Mouse (Mus musculus): ENCODE results near the gene Dgki. TPM values are rescaled to one million over a fixed set of nuclear protein-coding genes. Genes with fewer than 3 reads are reported as not detected.
"Not testable (repeated sequence)": the region's sequence is repeated elsewhere in the genome, so short reads cannot be mapped to it uniquely, and the experiment has no call there.

Dgki gene
- polyA plus RNA-seq, 1 experiment from 2014 or later: 0.81 TPM

DNA sequence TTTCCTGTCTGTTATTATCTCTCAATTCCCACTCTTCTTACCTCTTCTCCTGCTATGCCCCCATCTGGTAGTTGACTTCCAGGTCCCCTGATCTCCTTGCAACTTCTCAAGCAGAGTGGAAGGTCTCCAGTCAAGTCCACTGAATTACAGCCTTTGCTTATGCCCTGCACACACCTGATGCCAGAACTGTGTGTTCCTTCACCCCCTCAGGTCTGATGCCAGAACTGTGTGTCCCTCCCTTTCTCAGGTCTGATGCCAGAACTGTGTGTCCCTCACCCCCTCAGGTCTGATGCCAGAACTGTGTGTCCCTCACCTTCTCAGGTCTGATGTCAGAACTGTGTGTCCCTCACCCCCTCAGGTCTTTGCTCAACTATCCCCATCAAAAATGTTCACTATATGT lies 161.2 kb downstream of the Dgki start:
- Histone ChIP-seq H3K4me2 (no peak overlapping the region), H3K36me3 (no peaks in the 10 kb centered on the region), H3K4me3 (replicated peaks) (no peak overlapping the region), H3K4me1 (peaks cover 7% of the 10 kb centered on the region), H3K27me3 (replicated peaks) (no peaks in the 10 kb centered on the region), H3K27ac (no peak overlapping the region), H3K9ac (no peak overlapping the region), H3K9me3 (no peaks in the 10 kb centered on the region)
- ATAC-seq (ENCODE audit: insufficient read depth, low FRiP score, low read depth): no peak

DNA sequence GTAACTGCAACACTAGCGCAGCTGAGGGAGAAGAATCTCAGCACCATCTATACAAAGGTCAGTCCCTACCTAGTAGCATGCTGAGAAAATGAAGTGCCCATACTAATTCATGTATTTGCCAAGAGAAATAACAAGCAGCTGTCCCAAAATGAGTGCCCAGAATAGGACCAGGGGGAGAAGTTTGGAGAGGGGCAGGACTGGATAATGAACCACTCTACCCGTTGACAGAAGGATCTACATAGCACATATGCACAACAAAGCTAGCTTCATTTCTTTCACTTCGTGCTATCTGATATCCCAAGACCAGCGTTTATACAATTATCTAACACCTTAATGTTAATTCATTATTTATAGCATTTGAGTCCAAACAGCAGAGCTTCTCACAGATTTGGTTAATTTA lies 168.7 kb downstream of the Dgki start:
- H3K27ac ChIP-seq: no peak overlapping the region
- no peaks in the 10 kb centered on the region for H3K27me3 ChIP-seq (replicated peaks)
- H3K9ac ChIP-seq: no peak overlapping the region
- ATAC-seq (ENCODE audit: insufficient read depth, low FRiP score, low read depth): no peak
- H3K9me3 ChIP-seq: no peaks in the 10 kb centered on the region
- H3K4me1 ChIP-seq: no peaks in the 10 kb centered on the region
- H3K4me3 ChIP-seq (replicated peaks): no peak overlapping the region
- H3K36me3 ChIP-seq: no peaks in the 10 kb centered on the region
- 83% methylated on average over 4 of the region's 4 CpGs for WGBS
- H3K4me2 ChIP-seq: no peak overlapping the region

GRCm38 (mm10) chr6:37120417-37121154 lies 179.4 kb downstream of the Dgki start:
- Histone ChIP-seq H3K27me3 (replicated peaks) (no peaks in the 10 kb centered on the region), H3K36me3 (no peaks in the 10 kb centered on the region), H3K9me3 (no peaks in the 10 kb centered on the region), H3K27ac (no peak overlapping the region), H3K4me3 (replicated peaks) (no peak overlapping the region), H3K9ac (no peak overlapping the region), H3K4me1 (no peaks in the 10 kb centered on the region), H3K4me2 (no peak overlapping the region)
- WGBS: 84% methylated on average over 19 of the region's 19 CpGs
- no peak for ATAC-seq (ENCODE audit: insufficient read depth, low FRiP score, low read depth)

GRCm38 (mm10) chr6:37119205-37119604 lies 180.8 kb downstream of the Dgki start:
- Histone ChIP-seq H3K9ac (no peak overlapping the region), H3K4me1 (no peaks in the 10 kb centered on the region), H3K4me2 (no peak overlapping the region), H3K9me3 (no peaks in the 10 kb centered on the region), H3K4me3 (replicated peaks) (no peak overlapping the region), H3K27ac (no peak overlapping the region), H3K36me3 (no peaks in the 10 kb centered on the region), H3K27me3 (replicated peaks) (no peaks in the 10 kb centered on the region)
- ATAC-seq (ENCODE audit: insufficient read depth, low FRiP score, low read depth): no peak
- WGBS: 79% methylated on average over 3 of the region's 3 CpGs

DNA sequence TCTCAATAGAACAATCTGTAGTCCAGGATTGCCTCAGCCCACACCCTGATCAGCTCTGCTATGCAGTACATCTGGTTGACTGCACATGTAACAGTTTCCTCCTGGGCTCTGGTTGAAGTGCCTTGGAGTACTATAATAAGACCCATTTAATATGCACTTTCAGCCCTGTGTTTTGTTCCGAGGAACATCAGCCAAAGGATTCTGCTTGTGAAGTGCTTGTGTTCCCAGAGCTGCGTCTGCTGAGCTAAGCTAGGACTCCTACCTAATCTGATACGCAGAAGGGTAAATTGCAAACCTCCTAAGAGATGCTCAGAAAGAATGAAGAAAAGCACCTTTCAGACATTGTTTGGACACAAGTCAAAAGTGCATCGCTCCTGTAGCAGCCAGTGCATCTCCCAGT lies 186.9 kb downstream of the Dgki start:
- Histone ChIP-seq H3K9me3 (no peaks in the 10 kb centered on the region), H3K4me1 (no peaks in the 10 kb centered on the region), H3K27ac (no peak overlapping the region), H3K4me2 (no peak overlapping the region), H3K36me3 (no peaks in the 10 kb centered on the region), H3K4me3 (replicated peaks) (no peak overlapping the region), H3K27me3 (replicated peaks) (no peaks in the 10 kb centered on the region), H3K9ac (no peak overlapping the region)
- WGBS: 86% methylated on average over 4 of the region's 4 CpGs
- no peak for ATAC-seq (ENCODE audit: insufficient read depth, low FRiP score, low read depth)

GRCm38 (mm10) chr6:37106236-37106635 lies 193.7 kb downstream of the Dgki start:
- H3K9ac ChIP-seq; ATAC-seq (ENCODE audit: insufficient read depth, low FRiP score, low read depth); H3K27ac ChIP-seq; H3K27me3 ChIP-seq (replicated peaks); H3K4me3 ChIP-seq (replicated peaks); H3K4me1 ChIP-seq; H3K4me2 ChIP-seq; H3K9me3 ChIP-seq; H3K36me3 ChIP-seq: not testable (repeated sequence)
- 86% methylated on average over 6 of the region's 6 CpGs for WGBS

- no peak overlapping the region for H3K9ac ChIP-seq
- H3K4me3 ChIP-seq (replicated peaks): no peak overlapping the region
- WGBS: 45% methylated on average over 5 of the region's 5 CpGs
- H3K27me3 ChIP-seq (replicated peaks): no peaks in the 10 kb centered on the region
- no peak overlapping the region for H3K27ac ChIP-seq
- H3K4me1 ChIP-seq: 0 out of 2 replicates have a peak, but pooled peaks cover 5% of the 10 kb centered on the region
- ATAC-seq (ENCODE audit: insufficient read depth, low FRiP score, low read depth): no peak
- no peaks in the 10 kb centered on the region for H3K9me3 ChIP-seq
- no peaks in the 10 kb centered on the region for H3K36me3 ChIP-seq
- H3K4me2 ChIP-seq: no peak overlapping the region
These were observed 199.6 kb downstream of the Dgki start for GRCm38 (mm10) chr6:37100413-37100812.

- peak overlapping the region; percentile 42; the same call in 1 of the 2 replicates for H3K4me2 ChIP-seq
- no peaks in the 10 kb centered on the region for H3K36me3 ChIP-seq
- WGBS: 41% methylated on average over 18 of the region's 18 CpGs
- no peak overlapping the region for H3K9ac ChIP-seq
- H3K27me3 ChIP-seq (replicated peaks): no peaks in the 10 kb centered on the region
- H3K4me3 ChIP-seq (replicated peaks): no peak overlapping the region; the same call in 1 of the 2 replicates
- H3K27ac ChIP-seq: peak overlapping the region; percentile 69; the same call in 1 of the 2 replicates
- no peaks in the 10 kb centered on the region for H3K9me3 ChIP-seq
- 0 out of 2 replicates have a peak, but pooled peaks cover 5% of the 10 kb centered on the region for H3K4me1 ChIP-seq
- no peak; the same call in 1 of the 2 replicates for ATAC-seq (ENCODE audit: insufficient read depth, low FRiP score, low read depth)
These were observed 202.4 kb downstream of the Dgki start for GRCm38 (mm10) chr6:37097356-37098155.

DNA sequence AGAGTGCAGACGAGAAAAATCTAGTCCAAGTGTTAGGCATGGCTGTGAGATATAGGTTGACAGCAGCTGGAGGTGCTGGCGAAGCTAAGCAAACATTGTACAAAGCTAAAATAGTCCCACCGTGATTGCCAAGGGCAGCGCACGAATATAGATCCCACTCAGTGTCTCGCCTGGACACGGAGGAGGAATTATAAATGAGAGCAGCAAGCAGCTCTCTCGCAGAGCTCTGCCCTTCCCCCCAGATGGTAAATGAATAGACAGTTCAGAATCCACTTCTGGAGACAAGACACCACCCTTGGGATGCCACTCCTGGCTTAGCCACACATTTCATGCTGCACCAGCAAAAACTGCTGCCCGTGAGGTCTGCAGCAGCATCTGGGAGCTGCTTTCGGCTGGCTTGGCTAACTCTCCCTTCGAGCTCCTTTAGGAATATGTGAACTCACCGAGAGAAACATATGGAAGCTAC lies 203.1 kb downstream of the Dgki start:
- no peaks in the 10 kb centered on the region for H3K27me3 ChIP-seq (replicated peaks)
- H3K9me3 ChIP-seq: no peaks in the 10 kb centered on the region
- no peak overlapping the region for H3K9ac ChIP-seq
- H3K4me3 ChIP-seq (replicated peaks): peak overlapping the region; percentile 11; the same call in 1 of the 2 replicates
- no peaks in the 10 kb centered on the region for H3K36me3 ChIP-seq
- 0 out of 2 replicates have a peak, but pooled peaks cover 5% of the 10 kb centered on the region for H3K4me1 ChIP-seq
- H3K27ac ChIP-seq: peak overlapping the region; percentile 69; the same call in 1 of the 2 replicates
- no peak for ATAC-seq (ENCODE audit: insufficient read depth, low FRiP score, low read depth)
- peak overlapping the region; percentile 42 for H3K4me2 ChIP-seq
- 31% methylated on average over 12 of the region's 12 CpGs for WGBS

DNA sequence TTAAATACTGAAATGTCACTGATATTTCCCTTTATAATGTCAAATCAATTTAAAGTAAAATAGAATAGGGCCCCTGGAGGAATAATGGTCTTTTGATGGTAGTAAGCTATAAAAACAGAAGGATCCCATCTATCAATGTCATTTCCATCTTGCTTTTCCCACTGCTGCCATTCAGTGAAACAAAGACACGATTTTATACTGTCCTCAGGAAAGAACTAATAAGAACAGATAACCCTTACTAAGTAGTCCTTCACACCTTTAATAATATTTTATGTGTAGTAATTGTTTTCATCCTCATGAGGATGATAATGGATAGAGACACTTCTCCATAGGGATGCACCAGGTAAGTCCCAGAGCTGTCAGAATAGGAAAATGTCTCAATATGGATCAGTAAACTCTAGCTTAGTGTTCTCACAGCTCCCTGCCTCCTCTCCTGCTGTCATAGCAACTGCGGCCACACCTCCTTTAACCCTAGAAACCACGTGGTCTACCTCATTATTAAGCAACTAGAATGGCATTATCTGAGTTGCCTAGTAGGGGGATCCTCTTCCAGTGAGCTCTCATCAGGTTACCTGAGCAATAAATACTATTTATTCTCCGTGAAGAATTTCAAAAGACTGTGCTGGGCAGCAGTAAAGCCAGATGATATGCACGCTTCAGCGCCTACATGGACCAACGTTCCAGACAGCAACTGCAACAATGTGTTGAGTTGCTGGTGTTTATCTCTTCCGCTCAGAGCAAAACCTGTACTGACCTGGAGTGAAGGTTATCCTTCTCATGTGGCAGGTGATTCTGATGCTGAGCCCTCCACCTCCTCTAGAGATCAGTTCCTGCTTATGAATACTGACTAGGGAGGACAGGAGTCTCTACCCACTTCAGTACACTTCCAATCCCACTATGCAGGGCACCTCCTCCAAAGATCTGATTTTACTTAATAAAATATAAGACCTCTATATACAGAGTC lies 210.6 kb downstream of the Dgki start:
- WGBS: 49% methylated on average over 8 of the region's 8 CpGs
- Histone ChIP-seq H3K9ac (no peak overlapping the region), H3K4me3 (replicated peaks) (no peak overlapping the region), H3K4me1 (no peaks in the 10 kb centered on the region), H3K9me3 (no peaks in the 10 kb centered on the region), H3K27ac (no peak overlapping the region), H3K27me3 (replicated peaks) (no peaks in the 10 kb centered on the region), H3K4me2 (no peak overlapping the region), H3K36me3 (no peaks in the 10 kb centered on the region)
- ATAC-seq (ENCODE audit: insufficient read depth, low FRiP score, low read depth): no peak

GRCm38 (mm10) chr6:37082990-37083389 lies 217.0 kb downstream of the Dgki start:
- Histone ChIP-seq H3K4me1 (no peaks in the 10 kb centered on the region), H3K27me3 (replicated peaks) (no peaks in the 10 kb centered on the region), H3K36me3 (no peaks in the 10 kb centered on the region), H3K27ac (no peak overlapping the region), H3K4me3 (replicated peaks) (no peak overlapping the region), H3K4me2 (no peak overlapping the region), H3K9me3 (no peaks in the 10 kb centered on the region), H3K9ac (no peak overlapping the region)
- 70% methylated on average over 3 of the region's 3 CpGs for whole genome bisulfite sequencing
- ATAC-seq (ENCODE audit: insufficient read depth, low FRiP score, low read depth): no peak; the same call in 1 of the 2 replicates
